In genomic region chr7:25710519-25711130, GRCm38 (mm10) we compare ENCODE assay signal across 1 mouse cellular context.
TF ChIP-seq lines count a peak whose summit lies in the region.

No protein-coding gene starts in this region.

TF ChIP-seq in CH12.LX, 34 proteins besides CTCF, POLR2A, EP300 and RAD21:
- TF ChIP-seq ZC3H11A (IDR thresholded peaks at IDR 0.05; ENCODE audit: low read depth, low read length): no peak
- no peak for TF ChIP-seq CHD1 (IDR thresholded peaks at IDR 0.05; ENCODE audit: low read depth, low read length)
- TF ChIP-seq UBTF (IDR thresholded peaks at IDR 0.05; ENCODE audit: low read depth, low read length): no peak
- no peak for TF ChIP-seq CHD2 (IDR thresholded peaks at IDR 0.05; ENCODE audit: low read length)
- no peak for TF ChIP-seq ZNF384 (IDR thresholded peaks at IDR 0.05; ENCODE audit: low read depth, low read length)
